Mouse (Mus musculus): ENCODE measurements around the gene Xpnpep1.

GRCm38 (mm10) chr19:53057980-53058725, 18.1 kb upstream of the Xpnpep1 start:
- TF ChIP-seq POLR2A (IDR thresholded peaks at IDR 0.05; ENCODE audit: extremely low read depth, insufficient read depth, low read length): no peak
- no peak for TF ChIP-seq CTCF (IDR thresholded peaks at IDR 0.05; ENCODE audit: extremely low read depth, insufficient read depth, low read length)
